Mouse (Mus musculus) thymus, adult 2 months (tissue): ENCODE results near the gene Prkn. TPM values are rescaled to one million over a fixed set of nuclear protein-coding genes. Genes with fewer than 3 reads are reported as not detected.

Experiments used
- DNase-seq: peaks from one replicate; pipeline ENCODE4 v3.0.0; 2021
- H3K27ac ChIP-seq: fragments of 200-500 bp; 2 replicates; pipeline ENCODE4 v1.5.1; 2012; ENCODE audit warnings: low read length, control low read depth; ENCODE audit not compliant: control insufficient read depth, insufficient read depth
- H3K27me3 ChIP-seq: fragments of 200-500 bp; 2 replicates; pipeline ENCODE4 v1.6.1; 2012; ENCODE audit warnings: mild to moderate bottlenecking, low read length, moderate library complexity, mixed read lengths; ENCODE audit not compliant: control insufficient read depth, insufficient read depth
- H3K36me3 ChIP-seq: fragments of 200-500 bp; 2 replicates; pipeline ENCODE4 v1.6.1; 2012; ENCODE audit warnings: mild to moderate bottlenecking, low read length, moderate library complexity; ENCODE audit not compliant: control insufficient read depth, insufficient read depth
- H3K4me1 ChIP-seq: fragments of 200-500 bp; replicated peaks from 2 replicates; pipeline ENCODE4 v1.6.1; 2012; ENCODE audit warnings: low read length; ENCODE audit not compliant: control insufficient read depth, insufficient read depth
- H3K4me3 ChIP-seq: fragments of 200-500 bp; 2 replicates; pipeline ENCODE4 v1.5.1; 2012; ENCODE audit warnings: mild to moderate bottlenecking, low read length, control low read depth, moderate library complexity; ENCODE audit not compliant: control insufficient read depth, insufficient read depth
- CTCF ChIP-seq: fragments of 200-500 bp; IDR thresholded peaks from 2 replicates; pipeline ENCODE4 v1.5.1; 2012; ENCODE audit warnings: mild to moderate bottlenecking, control low read depth, low read length, moderate library complexity, borderline replicate concordance; ENCODE audit not compliant: control insufficient read depth, poor library complexity, insufficient read depth; ENCODE audit errors: extremely low read depth
- POLR2A ChIP-seq: fragments of 200-500 bp; IDR thresholded peaks from 2 replicates; pipeline ENCODE4 v1.6.1; 2012; ENCODE audit warnings: mild to moderate bottlenecking, low read length, control low read depth, moderate library complexity; ENCODE audit not compliant: control insufficient read depth, poor library complexity, insufficient read depth; ENCODE audit errors: extremely low read depth
- WGBS: fragments of 180-500 bp; shearing (Covaris S2); methylation state at CpG from one replicate; pipeline ENCODE4 v1.1.7; 2018; 5-methylcytosine and 5-hydroxymethylcytosine counted together
- polyA plus RNA-seq: library from polyadenylated mRNA; depleted of rRNA; stranded (reverse); fragments of >200 nt; gene quantifications from 2 replicates; pipeline ENCODE4 v1.2.3, GENCODE M21; 2012

Prkn gene
- polyA plus RNA-seq, 1 experiment = 1.4 TPM

GRCm38 (mm10) chr17:11417150-11417549 lies 577.0 kb downstream of the Prkn start:
- Histone ChIP-seq H3K36me3 (no peaks in the 10 kb centered on the region), H3K4me3 (no peak overlapping the region)
- WGBS = 80% methylated on average over 3 of the region's 3 CpGs

GRCm38 (mm10) chr17:11419484-11419883 lies 579.3 kb downstream of the Prkn start:
- H3K4me1 ChIP-seq = no peaks in the 10 kb centered on the region
- WGBS = 94% methylated on average over 3 of the region's 3 CpGs

More at GRCm38 (mm10) chr17:11417150-11417549, 577.0 kb downstream of the Prkn start:
- Histone ChIP-seq H3K4me1 (no peaks in the 10 kb centered on the region), H3K27ac (no peak overlapping the region), H3K27me3 (no peaks in the 10 kb centered on the region)
- TF ChIP-seq CTCF (no peak), POLR2A (no peak)
- DNase-seq = no peak

GRCm38 (mm10) chr17:11420839-11421238 lies 580.7 kb downstream of the Prkn start:
- H3K36me3 ChIP-seq = no peaks in the 10 kb centered on the region
- 94% methylated on average over 6 of the region's 6 CpGs for WGBS
- H3K27ac ChIP-seq = no peak overlapping the region
- no peak overlapping the region for H3K4me3 ChIP-seq
- DNase-seq = no peak
- no peaks in the 10 kb centered on the region for H3K27me3 ChIP-seq
- TF ChIP-seq POLR2A (no peak), CTCF (no peak)
- H3K4me1 ChIP-seq = no peaks in the 10 kb centered on the region

More at GRCm38 (mm10) chr17:11419484-11419883, 579.3 kb downstream of the Prkn start:
- H3K36me3 ChIP-seq = no peaks in the 10 kb centered on the region
- no peak for DNase-seq
- no peaks in the 10 kb centered on the region for H3K27me3 ChIP-seq
- H3K4me3 ChIP-seq = no peak overlapping the region
- TF ChIP-seq CTCF = no peak
- no peak for TF ChIP-seq POLR2A
- H3K27ac ChIP-seq = no peak overlapping the region

- no peaks in the 10 kb centered on the region for H3K27me3 ChIP-seq
- H3K27ac ChIP-seq = no peak overlapping the region
- no peak for DNase-seq
- H3K36me3 ChIP-seq = no peaks in the 10 kb centered on the region
- no peak for TF ChIP-seq CTCF
- TF ChIP-seq POLR2A = no peak
- WGBS = 82% methylated on average over 5 of the region's 5 CpGs
- no peaks in the 10 kb centered on the region for H3K4me1 ChIP-seq
- no peak overlapping the region for H3K4me3 ChIP-seq
Observed at GRCm38 (mm10) chr17:11421264-11421940, 581.2 kb downstream of the Prkn start.

GRCm38 (mm10) chr17:11431323-11431722 lies 591.1 kb downstream of the Prkn start:
- no peak for DNase-seq
- no peaks in the 10 kb centered on the region for H3K36me3 ChIP-seq
- H3K4me3 ChIP-seq = no peak overlapping the region
- WGBS = 85% methylated on average over 2 of the region's 2 CpGs
- H3K27me3 ChIP-seq = no peaks in the 10 kb centered on the region
- H3K4me1 ChIP-seq = no peaks in the 10 kb centered on the region
- H3K27ac ChIP-seq = no peak overlapping the region
- no peak for TF ChIP-seq CTCF
- no peak for TF ChIP-seq POLR2A

GRCm38 (mm10) chr17:11432593-11432992 lies 592.4 kb downstream of the Prkn start:
- 94% methylated on average over 2 of the region's 2 CpGs for WGBS
- H3K4me1 ChIP-seq = no peaks in the 10 kb centered on the region
- no peaks in the 10 kb centered on the region for H3K27me3 ChIP-seq
- H3K4me3 ChIP-seq = no peak overlapping the region
- H3K27ac ChIP-seq = no peak overlapping the region
- no peak for DNase-seq
- H3K36me3 ChIP-seq = no peaks in the 10 kb centered on the region
- TF ChIP-seq CTCF (no peak), POLR2A (no peak)
